Mouse (Mus musculus): Measurements from ENCODE around the gene Iqcf1.
A peak's percentile ranks its signal among the peaks of the same experiment; 100 is the strongest.

Iqcf1 gene

DNA sequence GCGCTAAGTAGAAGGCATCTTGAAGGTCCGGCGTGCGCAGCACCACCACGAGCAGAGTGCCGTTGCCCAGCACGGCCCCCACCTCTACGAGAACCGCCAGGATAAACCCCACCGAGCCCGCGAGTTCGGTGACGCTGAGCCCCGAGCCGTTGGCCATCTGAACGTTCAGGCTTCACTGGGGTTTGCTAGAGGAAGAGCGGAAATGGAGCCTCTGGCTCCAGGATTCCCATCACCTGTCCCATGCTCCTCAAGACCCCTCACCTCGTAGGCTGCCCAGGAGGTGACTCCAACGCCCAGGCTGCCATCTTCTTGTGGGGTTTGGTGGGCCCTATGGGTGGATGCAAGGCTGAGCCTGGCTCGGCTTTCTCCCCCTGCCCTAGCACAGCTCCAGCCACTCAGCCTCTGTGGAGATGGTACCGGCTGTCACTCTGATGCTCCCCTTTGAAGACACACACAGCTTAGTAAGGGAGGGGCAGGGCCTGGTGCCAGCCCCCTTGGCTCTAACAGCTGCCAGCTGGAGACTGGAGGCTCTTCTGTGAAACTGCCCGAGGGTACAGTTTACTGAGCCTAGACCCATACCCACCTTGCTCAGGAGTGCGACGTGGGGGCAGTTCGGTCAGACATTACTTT lies 34.1 kb upstream of the Iqcf1 start, which contains the start of gene Gpr62:
Gene Gpr62 (minus strand): TSS at position 368 of the 630 bp plus-strand sequence.
- DNase-seq, result peak; percentile 45

GRCm38 (mm10) chr9:106466721-106467120 lies 33.0 kb upstream of the Iqcf1 start:
- no peak for DNase-seq

DNA sequence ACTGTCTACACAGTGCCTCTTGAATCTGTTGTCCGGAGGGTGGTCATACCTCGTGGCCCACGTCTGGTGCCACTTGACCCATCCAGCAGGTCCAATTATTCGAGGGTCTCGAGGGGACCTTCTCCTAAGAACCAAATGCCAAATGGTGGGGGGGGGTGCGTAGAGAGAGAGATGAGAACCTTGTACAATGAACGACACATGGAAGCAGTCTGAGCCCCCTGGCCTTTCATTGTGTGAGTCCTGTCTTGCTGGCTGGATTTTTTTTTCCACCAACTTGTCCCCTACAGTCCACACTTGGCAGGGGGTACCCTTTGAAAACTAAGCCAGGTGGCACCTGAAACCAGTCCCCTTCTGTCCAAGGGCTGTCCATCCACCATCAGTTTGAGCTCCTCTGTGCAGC lies 32.0 kb upstream of the Iqcf1 start:
- DNase-seq, result no peak

DNA sequence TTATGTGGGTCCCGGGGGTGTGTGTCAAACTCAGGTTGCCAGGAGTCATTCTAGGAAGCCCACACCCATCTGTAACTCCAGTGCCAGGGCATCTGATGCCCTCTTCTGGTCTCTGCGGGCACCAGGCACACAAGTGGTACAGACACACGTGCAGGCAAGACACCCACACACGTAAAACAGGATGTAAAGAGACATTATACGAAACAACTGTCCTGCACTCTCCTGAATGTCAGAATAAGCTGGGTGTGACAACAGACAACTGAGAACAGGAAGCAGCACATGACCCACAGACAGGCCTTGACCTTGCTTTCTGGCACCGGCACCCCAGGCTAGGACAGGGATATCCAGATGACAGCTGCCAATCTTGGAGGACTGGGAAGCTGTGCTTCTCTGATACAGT lies 30.4 kb upstream of the Iqcf1 start:
- no peak for DNase-seq

GRCm38 (mm10) chr9:106469776-106470175 lies 30.0 kb upstream of the Iqcf1 start:
- peak; percentile 3 for DNase-seq

- DNase-seq, result peak; percentile 4
Measured at GRCm38 (mm10) chr9:106470991-106471750, 28.6 kb upstream of the Iqcf1 start.

DNA sequence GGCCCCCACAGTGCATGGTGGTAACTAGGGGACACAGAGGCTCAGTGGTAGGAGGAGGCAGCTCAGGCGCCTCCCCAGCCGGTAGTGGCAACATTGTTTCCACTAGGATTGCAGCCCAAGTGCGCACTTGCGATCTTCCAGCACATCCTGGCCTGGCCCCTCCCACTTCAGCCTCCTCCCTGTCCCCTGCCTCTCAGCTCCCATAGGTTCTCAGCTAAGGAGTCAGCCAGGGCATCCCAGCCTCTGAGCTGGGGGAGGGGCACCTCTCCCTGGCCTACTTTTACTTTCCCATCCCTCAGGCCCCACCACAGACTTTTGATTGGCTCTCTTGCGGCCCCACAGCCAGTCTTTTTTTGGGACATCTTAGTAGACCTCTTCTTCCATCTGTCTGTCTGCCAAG lies 27.9 kb upstream of the Iqcf1 start:
- peak; percentile 41 for DNase-seq

- DNase-seq, result peak; percentile 1
Measured at GRCm38 (mm10) chr9:106472321-106472720, 27.4 kb upstream of the Iqcf1 start.

- peak; percentile 7 for DNase-seq
Measured at GRCm38 (mm10) chr9:106473081-106473752, 26.6 kb upstream of the Iqcf1 start.

DNA sequence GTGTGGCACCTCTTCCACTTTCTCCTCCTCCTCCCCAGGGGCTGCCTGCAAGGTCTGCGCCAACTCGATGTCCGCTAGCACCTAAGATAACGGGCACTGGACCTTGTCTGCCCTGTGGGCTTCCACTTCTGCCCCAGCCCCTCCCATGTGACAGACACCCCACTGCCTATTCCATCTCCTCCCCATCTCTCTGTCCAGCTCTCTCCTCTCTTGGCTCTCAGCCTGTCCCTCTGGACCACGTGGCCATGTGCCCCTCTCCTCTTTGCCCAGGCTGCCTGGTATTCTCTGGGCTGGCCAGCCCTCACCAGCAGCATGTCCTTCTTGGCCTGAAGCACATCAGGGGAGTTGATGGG lies 26.0 kb upstream of the Iqcf1 start:
- DNase-seq, result no peak

- peak; percentile 50 for DNase-seq
Measured at GRCm38 (mm10) chr9:106474456-106474855, 25.3 kb upstream of the Iqcf1 start.

GRCm38 (mm10) chr9:106475046-106475445 lies 24.7 kb upstream of the Iqcf1 start:
- DNase-seq, result no peak

- peak; percentile 7 for DNase-seq
Measured at GRCm38 (mm10) chr9:106475663-106476001, 24.1 kb upstream of the Iqcf1 start, which contains the start of gene Rrp9. Gene Rrp9 (plus strand): TSS chr9:106475963.

DNA sequence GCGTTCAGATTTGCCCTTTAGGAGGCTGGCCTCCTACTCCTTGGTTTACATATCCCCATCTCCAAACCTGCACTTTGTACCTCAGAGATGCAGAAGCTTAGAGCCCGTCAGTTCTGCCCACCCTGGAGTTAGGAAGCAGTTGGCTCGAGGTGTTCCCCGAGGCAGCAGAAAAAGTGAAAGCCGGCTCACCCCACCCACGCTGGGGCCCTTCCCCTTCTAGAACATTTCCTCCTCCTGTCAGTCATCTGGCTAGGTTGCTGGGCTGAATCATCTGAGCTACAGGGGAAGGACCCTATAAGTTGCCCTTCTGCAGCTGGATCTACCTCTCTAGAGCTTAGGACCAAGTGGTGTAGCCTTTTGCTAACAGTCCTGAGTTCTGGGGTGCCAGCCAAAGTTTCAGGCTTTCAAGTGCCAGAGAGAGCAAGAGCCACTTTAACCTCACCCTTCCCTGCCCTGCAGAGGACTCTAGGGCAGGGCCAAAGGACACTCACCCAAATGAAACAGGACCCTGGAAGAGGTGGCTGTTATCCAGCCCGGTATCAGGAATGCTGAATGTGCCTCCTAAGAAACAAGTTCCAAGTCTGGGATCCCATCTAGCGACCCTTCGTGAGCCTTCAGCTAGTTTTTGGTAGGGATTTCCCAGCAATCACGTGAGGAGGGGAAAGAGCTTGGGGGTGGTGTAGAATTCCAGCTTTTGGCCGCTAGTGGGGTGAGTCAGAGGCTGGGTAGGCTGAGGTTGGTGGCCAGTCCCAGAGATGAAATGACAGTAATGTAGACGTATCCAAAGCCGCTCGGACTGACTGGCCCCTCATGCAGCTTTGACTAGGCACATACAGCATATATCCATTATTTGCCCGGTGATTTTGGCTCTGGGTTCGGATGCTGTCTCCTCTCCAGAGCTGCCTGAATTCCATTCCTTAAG lies 23.5 kb upstream of the Iqcf1 start:
- DNase-seq, result peak; percentile 23

DNA sequence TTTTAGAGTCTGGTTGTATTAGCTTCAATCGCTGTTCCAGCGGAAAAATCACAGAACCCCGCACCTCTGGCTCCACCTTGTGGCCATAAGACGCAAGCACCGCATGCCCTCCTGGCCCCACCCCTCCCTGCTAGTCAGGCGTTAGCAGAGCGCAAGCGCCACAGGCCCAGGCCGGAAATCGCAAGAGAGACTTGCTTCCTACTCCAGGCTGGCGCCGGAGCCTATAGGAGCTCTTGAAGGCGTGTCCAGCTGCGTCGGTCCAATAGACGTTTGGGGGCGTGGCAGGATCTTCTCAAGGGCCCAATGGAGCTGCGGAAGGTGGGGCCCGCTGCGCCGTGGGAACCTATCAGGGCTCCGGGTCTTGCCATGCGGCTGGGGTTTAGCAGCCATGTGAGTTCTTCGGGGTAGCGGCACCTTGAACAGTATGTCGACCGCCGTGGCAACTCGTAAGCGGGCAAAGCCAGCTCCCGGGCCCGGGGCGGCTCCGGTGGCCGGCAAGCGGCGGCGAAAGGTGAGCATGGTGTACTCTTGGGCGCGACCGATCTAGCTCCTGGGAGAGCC lies 22.8 kb upstream of the Iqcf1 start, which contains the start of gene Parp3:
Gene Parp3 (minus strand): TSS at position 26 of the 561 bp plus-strand sequence.
- peak; percentile 98 for DNase-seq

DNA sequence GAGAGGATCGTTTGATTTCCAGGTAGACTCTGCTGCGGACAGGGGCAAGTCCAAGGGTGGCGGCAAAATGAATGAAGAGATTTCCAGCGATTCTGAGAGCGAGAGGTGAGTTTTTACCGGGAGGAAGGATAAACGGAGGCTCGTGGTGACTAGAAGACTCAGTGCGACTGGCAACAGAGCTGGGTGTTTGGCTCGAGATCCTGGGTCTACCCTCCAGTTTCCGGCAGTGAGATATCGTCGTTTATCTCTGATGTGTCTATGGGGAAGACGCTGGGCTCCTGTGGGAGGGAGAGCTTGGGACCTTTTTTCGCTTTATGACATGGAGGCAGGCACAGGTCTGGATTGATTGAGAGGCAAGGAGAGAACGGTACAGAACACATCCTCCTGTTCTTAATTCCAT lies 22.1 kb upstream of the Iqcf1 start:
- peak; percentile 2 for DNase-seq

- no peak for DNase-seq
Measured at GRCm38 (mm10) chr9:106478101-106478500, 21.7 kb upstream of the Iqcf1 start.

- no peak for DNase-seq
Measured at GRCm38 (mm10) chr9:106480541-106480940, 19.2 kb upstream of the Iqcf1 start.

- DNase-seq, result no peak
Measured at GRCm38 (mm10) chr9:106481075-106481474, 18.7 kb upstream of the Iqcf1 start.

DNA sequence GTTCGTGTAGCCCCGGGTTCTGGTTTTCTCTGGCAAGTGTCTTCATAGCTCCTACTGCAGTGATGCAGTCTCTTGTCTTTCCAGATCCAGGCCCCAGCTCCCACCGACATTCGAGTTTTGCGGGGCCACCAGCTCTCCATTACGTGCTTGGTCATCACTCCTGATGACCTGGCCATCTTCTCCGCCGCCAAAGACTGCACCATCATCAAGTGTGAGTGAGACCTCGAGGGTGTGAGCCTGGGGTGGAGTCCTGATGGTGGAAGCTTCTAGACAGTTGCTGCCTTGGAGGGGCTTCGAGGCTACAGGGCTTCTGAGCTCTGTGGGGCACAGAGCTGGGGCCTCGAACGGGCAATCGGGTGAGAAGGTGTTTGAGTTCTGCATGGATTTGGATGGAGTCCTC lies 18.1 kb upstream of the Iqcf1 start:
- DNase-seq, result no peak

GRCm38 (mm10) chr9:106482578-106483115 lies 17.1 kb upstream of the Iqcf1 start:
- no peak for DNase-seq

DNA sequence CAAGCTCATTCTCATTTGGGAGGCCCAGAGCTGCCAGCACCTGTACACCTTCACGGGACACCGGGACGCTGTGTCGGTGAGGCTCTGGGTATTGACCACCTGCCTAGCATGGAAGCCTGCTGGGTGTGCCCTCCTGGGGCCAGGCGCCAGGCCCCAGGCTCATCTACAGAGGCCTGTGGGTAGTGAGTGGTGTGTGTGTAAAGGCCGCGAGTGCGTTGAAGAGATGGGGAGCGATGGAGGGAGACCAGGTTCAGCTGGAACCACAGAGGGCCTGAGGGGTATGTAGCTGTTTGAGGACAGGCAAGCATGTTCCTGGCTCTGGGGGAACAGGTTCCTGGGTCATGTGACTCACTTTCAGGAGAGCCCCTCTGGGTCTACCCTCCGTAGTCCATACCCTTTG lies 16.6 kb upstream of the Iqcf1 start:
- no peak for DNase-seq

Data from right cerebral cortex, postnatal 14 days (tissue).